Mouse (Mus musculus): Measurements from ENCODE around the gene Rgs3.

DNA sequence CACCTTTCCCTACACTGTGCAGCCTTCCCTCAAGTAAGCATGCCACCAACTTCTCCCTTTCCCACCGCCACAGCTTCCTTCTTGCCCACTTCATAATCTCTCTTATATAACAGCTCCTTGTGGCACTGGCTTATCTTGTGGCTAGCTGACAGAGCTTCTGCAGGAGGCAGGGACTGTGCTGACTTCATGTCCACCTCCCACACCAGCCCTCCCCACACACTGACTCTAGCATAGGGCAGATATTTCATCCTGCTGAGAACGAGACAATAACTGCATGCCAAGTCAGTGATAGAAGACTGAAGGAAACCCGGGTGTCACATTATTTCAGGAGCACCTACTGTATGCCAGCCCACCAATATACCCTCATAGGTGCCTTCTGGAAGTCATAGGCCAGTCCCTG, 44.2 kb upstream of the Rgs3 start:
- TF ChIP-seq CTCF (IDR thresholded peaks at IDR 0.05; ENCODE audit: low read depth) (no peak), EP300 (IDR thresholded peaks at IDR 0.05; ENCODE audit: low read depth) (0 out of 2 replicates have a peak, but pooled peaks have one; percentile 31)
